Mouse (Mus musculus): ENCODE results near the gene Prrx1. TPM values are rescaled to one million over a fixed set of nuclear protein-coding genes. Genes with fewer than 3 reads are reported as not detected.

The Prrx1 gene
- polyA plus RNA-seq, 1 experiment from 2014 or later: 179 TPM

- 78% methylated on average over 3 of the region's 3 CpGs for whole genome bisulfite sequencing
- no peaks in the 10 kb centered on the region for H3K36me3 ChIP-seq
- no peaks in the 10 kb centered on the region for H3K4me1 ChIP-seq
- H3K27me3 ChIP-seq: no peaks in the 10 kb centered on the region
- no peak overlapping the region for H3K4me3 ChIP-seq
- ATAC-seq (ENCODE audit: low FRiP score, low read depth): no peak
- no peak overlapping the region for H3K9ac ChIP-seq
- no peak overlapping the region for H3K27ac ChIP-seq
- H3K4me2 ChIP-seq (replicated peaks): no peak overlapping the region
- H3K9me3 ChIP-seq: no peaks in the 10 kb centered on the region
Observed at GRCm38 (mm10) chr1:163339219-163339561, 25.7 kb upstream of the Prrx1 start.

DNA sequence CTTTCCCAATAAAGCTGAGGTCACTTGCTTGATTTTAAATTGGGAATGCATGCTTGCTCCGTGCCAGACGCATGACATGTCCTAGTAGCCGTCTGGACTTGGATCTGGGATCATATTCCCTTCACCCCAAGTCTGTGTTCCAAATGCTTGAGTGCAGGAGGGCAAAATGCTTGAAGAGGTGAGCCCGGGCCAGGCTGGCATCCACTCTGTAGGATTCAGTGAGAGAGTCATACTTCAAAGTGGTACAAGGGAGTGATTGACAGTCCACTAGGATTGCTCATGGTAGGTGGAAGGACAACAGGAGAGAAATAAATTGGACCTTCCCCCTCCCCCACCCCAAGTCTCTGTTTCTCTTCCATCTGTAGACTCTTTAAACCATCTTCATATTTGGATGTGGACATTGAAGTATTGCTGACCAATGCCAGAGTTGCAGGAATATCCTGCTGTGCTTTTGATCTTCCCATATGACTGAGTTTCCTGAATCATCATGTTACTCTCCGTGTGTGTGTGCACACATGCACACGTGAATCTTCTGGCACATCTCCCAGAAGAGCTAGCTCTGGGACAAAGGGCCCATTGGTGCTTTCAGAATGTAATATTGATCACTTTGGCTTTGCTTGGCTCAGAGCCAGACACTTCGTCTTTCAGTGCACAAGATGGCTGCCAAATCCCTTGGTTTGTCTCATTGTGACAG lies 25.2 kb upstream of the Prrx1 start:
- Histone ChIP-seq H3K27ac (no peak overlapping the region), H3K27me3 (no peaks in the 10 kb centered on the region), H3K4me1 (no peaks in the 10 kb centered on the region), H3K36me3 (no peaks in the 10 kb centered on the region), H3K9ac (no peak overlapping the region), H3K9me3 (no peaks in the 10 kb centered on the region), H3K4me3 (no peak overlapping the region), H3K4me2 (replicated peaks) (no peak overlapping the region)
- WGBS: 58% methylated on average over 7 of the region's 7 CpGs
- no peak for ATAC-seq (ENCODE audit: low FRiP score, low read depth)

- Histone ChIP-seq H3K27me3 (no peaks in the 10 kb centered on the region), H3K9me3 (no peaks in the 10 kb centered on the region), H3K4me2 (replicated peaks) (no peak overlapping the region), H3K9ac (no peak overlapping the region), H3K27ac (no peak overlapping the region), H3K4me1 (no peaks in the 10 kb centered on the region), H3K4me3 (no peak overlapping the region), H3K36me3 (no peaks in the 10 kb centered on the region)
- no peak for ATAC-seq (ENCODE audit: low FRiP score, low read depth)
- 86% methylated on average over 2 of the region's 2 CpGs for WGBS
Observed at GRCm38 (mm10) chr1:163337821-163338220, 24.3 kb upstream of the Prrx1 start.

GRCm38 (mm10) chr1:163327279-163327678 lies 13.8 kb upstream of the Prrx1 start:
- Histone ChIP-seq H3K9me3 (peaks cover 3% of the 10 kb centered on the region; the same call in 1 of the 2 replicates), H3K36me3 (no peaks in the 10 kb centered on the region), H3K4me2 (replicated peaks) (no peak overlapping the region), H3K4me3 (no peak overlapping the region), H3K9ac (no peak overlapping the region), H3K27ac (no peak overlapping the region), H3K4me1 (no peaks in the 10 kb centered on the region), H3K27me3 (no peaks in the 10 kb centered on the region)
- WGBS: 23% methylated on average over 2 of the region's 2 CpGs
- no peak for ATAC-seq (ENCODE audit: low FRiP score, low read depth)

- H3K4me3 ChIP-seq: no peak overlapping the region
- WGBS: 69% methylated on average over 3 of the region's 3 CpGs
- peaks cover 12% of the 10 kb centered on the region for H3K4me1 ChIP-seq
- no peak for ATAC-seq (ENCODE audit: low FRiP score, low read depth)
- peaks cover 3% of the 10 kb centered on the region; the same call in 1 of the 2 replicates for H3K9me3 ChIP-seq
- H3K27ac ChIP-seq: no peak overlapping the region
- no peak overlapping the region for H3K9ac ChIP-seq
- peaks cover 8% of the 10 kb centered on the region; the same call in 1 of the 2 replicates for H3K27me3 ChIP-seq
- no peak overlapping the region for H3K4me2 ChIP-seq (replicated peaks)
- no peaks in the 10 kb centered on the region for H3K36me3 ChIP-seq
Observed at GRCm38 (mm10) chr1:163319669-163320571, 6.4 kb upstream of the Prrx1 start.

GRCm38 (mm10) chr1:163316920-163317319 lies 3.4 kb upstream of the Prrx1 start:
- Histone ChIP-seq H3K4me1 (peaks cover 18% of the 10 kb centered on the region), H3K4me2 (replicated peaks) (no peak overlapping the region), H3K27me3 (peaks cover 8% of the 10 kb centered on the region; the same call in 1 of the 2 replicates), H3K9me3 (no peaks in the 10 kb centered on the region), H3K4me3 (no peak overlapping the region), H3K27ac (no peak overlapping the region), H3K36me3 (no peaks in the 10 kb centered on the region), H3K9ac (no peak overlapping the region)
- ATAC-seq (ENCODE audit: low FRiP score, low read depth): no peak
- 15% methylated on average over 1 of the region's 1 CpGs for WGBS

DNA sequence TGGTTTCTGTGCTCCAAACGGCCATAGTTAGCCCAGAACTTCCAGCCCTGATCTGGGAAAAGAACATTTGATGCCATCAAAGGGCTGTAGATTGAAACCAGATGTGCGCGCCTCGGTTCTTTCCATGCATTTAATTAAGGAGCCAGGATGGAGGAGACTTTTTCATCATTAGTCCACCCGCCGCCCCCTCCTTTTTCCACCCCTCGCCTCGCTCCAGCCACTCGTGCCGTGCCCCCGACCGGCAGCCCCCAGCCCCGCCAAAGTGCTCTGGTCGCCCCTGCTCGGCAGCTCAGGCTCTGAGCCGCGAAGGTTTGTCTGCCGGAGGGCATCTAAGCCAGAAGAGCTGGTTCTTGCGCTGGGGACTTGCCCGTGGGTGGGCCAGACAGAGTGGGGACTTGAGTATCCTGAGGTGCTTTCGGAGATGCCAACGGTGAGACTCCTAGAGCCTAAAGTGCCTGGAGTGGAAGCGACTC lies 1.4 kb upstream of the Prrx1 start:
- Histone ChIP-seq H3K4me3 (peak overlapping the region; percentile 92), H3K9ac (peak overlapping the region; percentile 100), H3K9me3 (no peaks in the 10 kb centered on the region), H3K4me2 (replicated peaks) (peak overlapping the region; percentile 74), H3K36me3 (peaks cover 3% of the 10 kb centered on the region; the same call in 1 of the 2 replicates), H3K4me1 (peaks cover 18% of the 10 kb centered on the region), H3K27ac (peak overlapping the region; percentile 100), H3K27me3 (peaks cover 8% of the 10 kb centered on the region; the same call in 1 of the 2 replicates)
- under 1% methylated on average over 23 of the region's 23 CpGs for WGBS
- peak; percentile 60 for ATAC-seq (ENCODE audit: low FRiP score, low read depth)

DNA sequence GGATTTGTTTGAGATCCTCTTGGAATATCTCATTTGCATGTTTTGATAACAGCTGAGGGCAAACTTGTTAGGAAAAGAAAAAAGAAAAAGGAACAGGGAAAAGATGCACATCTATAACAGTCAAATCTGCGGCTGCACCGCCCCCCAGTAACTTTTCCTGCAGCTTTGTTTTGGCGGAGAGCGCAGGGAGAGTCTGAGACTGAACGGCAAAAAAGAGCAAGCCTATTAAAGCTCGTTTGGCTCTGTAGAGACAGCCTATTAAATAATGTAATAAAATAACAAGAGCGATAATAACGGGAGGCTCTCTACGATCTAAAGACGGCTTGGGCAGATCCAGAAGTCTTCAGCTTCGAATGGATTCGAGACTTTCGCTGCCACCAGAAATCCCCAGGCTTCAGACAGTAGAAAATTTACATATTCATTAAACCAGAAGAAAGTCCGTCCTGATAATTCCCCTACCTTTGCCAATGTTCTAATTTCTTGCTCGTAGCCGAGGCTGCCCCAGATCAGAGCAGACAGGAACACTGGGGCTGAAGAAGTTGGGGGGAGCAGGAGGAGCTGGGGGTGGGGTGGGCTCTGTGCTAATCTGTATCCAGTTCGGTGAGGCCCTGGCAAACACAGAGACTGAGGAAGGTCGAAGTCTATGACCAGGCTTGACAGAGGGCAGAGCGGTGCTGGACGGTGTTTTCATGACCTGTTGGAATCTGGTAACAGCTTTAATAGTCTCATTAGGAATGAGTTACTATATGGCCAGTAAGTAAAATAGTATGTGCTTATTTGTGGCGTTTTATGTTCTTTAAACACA lies 613 bp upstream of the Prrx1 start:
- H3K27ac ChIP-seq: peak overlapping the region; percentile 100
- under 1% methylated on average over 21 of the region's 21 CpGs for WGBS
- peaks cover 8% of the 10 kb centered on the region; the same call in 1 of the 2 replicates for H3K36me3 ChIP-seq
- peaks cover 24% of the 10 kb centered on the region for H3K4me1 ChIP-seq
- H3K9ac ChIP-seq: peak overlapping the region; percentile 100
- H3K4me3 ChIP-seq: peak overlapping the region; percentile 92
- peak overlapping the region; percentile 74 for H3K4me2 ChIP-seq (replicated peaks)
- no peaks in the 10 kb centered on the region for H3K9me3 ChIP-seq
- peaks cover 8% of the 10 kb centered on the region; the same call in 1 of the 2 replicates for H3K27me3 ChIP-seq
- peak; percentile 51 for ATAC-seq (ENCODE audit: low FRiP score, low read depth)

DNA sequence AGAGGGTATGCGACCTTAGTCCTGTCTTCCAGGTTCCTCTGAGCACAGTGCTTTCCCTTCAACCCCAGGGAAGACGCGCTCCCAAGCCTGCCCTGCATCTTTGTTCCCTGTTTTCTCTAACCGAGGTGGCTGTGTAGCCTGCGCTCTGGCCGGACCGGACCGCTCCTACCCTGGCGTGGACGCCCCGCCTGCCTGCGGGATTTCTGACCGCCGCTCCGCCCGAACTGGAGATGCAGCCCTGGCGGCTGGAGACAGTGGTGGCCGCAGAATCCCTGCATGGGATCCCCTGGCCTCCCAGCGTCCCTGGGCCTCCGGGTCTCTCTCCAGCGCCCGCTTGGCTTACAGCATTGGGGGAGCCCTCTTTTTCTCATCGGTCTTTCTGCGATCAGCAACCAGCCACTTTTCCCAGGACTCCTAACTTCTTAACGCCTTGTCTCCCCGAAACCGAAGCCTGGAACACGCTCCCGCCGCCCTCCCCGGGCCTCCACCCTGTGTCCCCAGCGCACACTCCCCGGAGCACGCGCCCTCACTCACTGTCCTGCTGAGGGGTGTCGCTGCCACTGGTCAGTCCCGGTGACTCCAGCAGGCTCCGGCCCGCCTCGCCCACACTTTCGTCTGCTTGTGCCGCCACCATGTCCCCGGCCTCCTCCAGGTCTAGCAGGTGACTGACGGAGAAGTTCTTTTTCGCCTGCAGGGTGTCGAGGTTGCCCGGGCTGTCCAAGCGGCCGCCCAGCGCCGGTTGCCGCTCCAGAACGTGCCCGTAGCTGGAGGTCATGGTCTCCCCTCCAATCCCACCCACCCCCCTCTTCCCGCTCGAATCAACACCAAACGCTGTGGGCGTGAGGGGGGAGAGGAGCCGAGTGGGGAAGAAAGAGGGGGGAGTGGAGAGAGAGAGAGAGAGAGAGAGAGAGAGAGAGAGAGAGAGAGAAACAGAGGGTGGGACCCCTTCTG lies 1.4 kb downstream of the Prrx1 start:
- Histone ChIP-seq H3K4me2 (replicated peaks) (peak overlapping the region; percentile 74), H3K4me1 (peaks cover 37% of the 10 kb centered on the region), H3K9me3 (no peaks in the 10 kb centered on the region), H3K27ac (peak overlapping the region; percentile 100), H3K9ac (peak overlapping the region; percentile 100), H3K4me3 (peak overlapping the region; percentile 92), H3K27me3 (peaks cover 3% of the 10 kb centered on the region; the same call in 1 of the 2 replicates), H3K36me3 (peaks cover 17% of the 10 kb centered on the region; the same call in 1 of the 2 replicates)
- ATAC-seq (ENCODE audit: low FRiP score, low read depth): no peak; the same call in 1 of the 2 replicates
- WGBS: under 1% methylated on average over 59 of the region's 59 CpGs

- peak overlapping the region; percentile 92 for H3K4me3 ChIP-seq
- peak overlapping the region; percentile 100 for H3K9ac ChIP-seq
- H3K27ac ChIP-seq: peak overlapping the region; percentile 100
- no peaks in the 10 kb centered on the region for H3K9me3 ChIP-seq
- peaks cover 17% of the 10 kb centered on the region; the same call in 1 of the 2 replicates for H3K36me3 ChIP-seq
- no peak for ATAC-seq (ENCODE audit: low FRiP score, low read depth)
- H3K4me2 ChIP-seq (replicated peaks): peak overlapping the region; percentile 74
- peaks cover 45% of the 10 kb centered on the region for H3K4me1 ChIP-seq
- peaks cover 3% of the 10 kb centered on the region; the same call in 1 of the 2 replicates for H3K27me3 ChIP-seq
- 5% methylated on average over 13 of the region's 13 CpGs for WGBS
Observed at GRCm38 (mm10) chr1:163311006-163311836, 2.3 kb downstream of the Prrx1 start.
